Mouse (Mus musculus) B cell, adult 2 months (primary cell): Measurements from ENCODE around the gene Sppl3.
A peak's percentile ranks its signal among the peaks of the same experiment; 100 is the strongest.

Experiments
- DNase-seq, 2 experiments: peaks; one replicate each; pipeline ENCODE4 v3.0.0; 2022

Sppl3 gene

GRCm38 (mm10) chr5:115000503-115000902 is 10.4 kb upstream of the Sppl3 start:
- no peak for DNase-seq

- no peak for DNase-seq
These were observed 9.5 kb upstream of the Sppl3 start for GRCm38 (mm10) chr5:115001464-115001863.

GRCm38 (mm10) chr5:115002781-115003180 is 8.2 kb upstream of the Sppl3 start:
- no peak for DNase-seq

GRCm38 (mm10) chr5:115003224-115003873 is 7.6 kb upstream of the Sppl3 start:
- no peak for DNase-seq

- no peak for DNase-seq
These were observed 3.2 kb upstream of the Sppl3 start for GRCm38 (mm10) chr5:115007768-115008167.

GRCm38 (mm10) chr5:115008307-115008706 is 2.6 kb upstream of the Sppl3 start:
- no peak for DNase-seq

GRCm38 (mm10) chr5:115009143-115009542 is 1.8 kb upstream of the Sppl3 start:
- DNase-seq = no peak

GRCm38 (mm10) chr5:115009961-115010360 is 976 bp upstream of the Sppl3 start:
- DNase-seq = no peak

GRCm38 (mm10) chr5:115011217-115011518 is 231 bp downstream of the Sppl3 start:
- DNase-seq = no peak

GRCm38 (mm10) chr5:115011519-115012261 is 753 bp downstream of the Sppl3 start:
- DNase-seq = peak; percentile 68 to 71

- DNase-seq = no peak
These were observed 2.5 kb downstream of the Sppl3 start for GRCm38 (mm10) chr5:115013436-115013835.

GRCm38 (mm10) chr5:115014570-115014969 is 3.6 kb downstream of the Sppl3 start:
- DNase-seq = no peak

- no peak for DNase-seq
These were observed 4.2 kb downstream of the Sppl3 start for GRCm38 (mm10) chr5:115015121-115015520.

GRCm38 (mm10) chr5:115018270-115018669 is 7.3 kb downstream of the Sppl3 start:
- no peak for DNase-seq

GRCm38 (mm10) chr5:115018813-115019212 is 7.9 kb downstream of the Sppl3 start:
- DNase-seq = no peak

GRCm38 (mm10) chr5:115022021-115022420 is 11.1 kb downstream of the Sppl3 start:
- no peak for DNase-seq

GRCm38 (mm10) chr5:115026170-115026569 is 15.2 kb downstream of the Sppl3 start:
- DNase-seq = no peak

GRCm38 (mm10) chr5:115027109-115027508 is 16.2 kb downstream of the Sppl3 start:
- DNase-seq = no peak

GRCm38 (mm10) chr5:115028920-115029319 is 18.0 kb downstream of the Sppl3 start:
- DNase-seq = no peak

GRCm38 (mm10) chr5:115029509-115029908 is 18.6 kb downstream of the Sppl3 start:
- DNase-seq = no peak

- DNase-seq = no peak
These were observed 20.6 kb downstream of the Sppl3 start for GRCm38 (mm10) chr5:115031576-115031975.

- no peak for DNase-seq
These were observed 21.7 kb downstream of the Sppl3 start for GRCm38 (mm10) chr5:115032620-115033019.

GRCm38 (mm10) chr5:115035217-115035616 is 24.3 kb downstream of the Sppl3 start:
- DNase-seq = peak; percentile 40 to 51

- no peak for DNase-seq
These were observed 26.2 kb downstream of the Sppl3 start for GRCm38 (mm10) chr5:115037099-115037498.

- DNase-seq = no peak
These were observed 29.8 kb downstream of the Sppl3 start for GRCm38 (mm10) chr5:115040756-115041155.
